Mouse (Mus musculus) liver, embryonic 15.5 days (tissue): Measurements from ENCODE around the gene Naa38. TPM values are rescaled to one million over a fixed set of nuclear protein-coding genes. Genes with fewer than 3 reads are reported as not detected.
A peak's percentile ranks its signal among the peaks of the same experiment; 100 is the strongest.

ENCODE experiments used
- ATAC-seq: fragments of 200-750 bp; cut with Nextera tagmentation; 2 replicates; pipeline ENCODE4 v1.8.0; 2017; ENCODE audit warnings: moderate number of reproducible peaks, mild to moderate bottlenecking, moderate library complexity; ENCODE audit not compliant: insufficient read depth
- H3K27ac ChIP-seq: fragments of 300-500 bp; sonication (generic); replicated peaks from 2 replicates; pipeline ENCODE4 v1.5.1; 2015; ENCODE audit warnings: mild to moderate bottlenecking, inconsistent platforms
- H3K27me3 ChIP-seq: fragments of 300-500 bp; sonication (generic); 2 replicates; pipeline ENCODE4 v1.6.1; 2015; ENCODE audit warnings: mild to moderate bottlenecking, inconsistent platforms
- H3K36me3 ChIP-seq: fragments of 300-500 bp; sonication (generic); replicated peaks from 2 replicates; pipeline ENCODE4 v1.6.1; 2015; ENCODE audit warnings: moderate library complexity, mild to moderate bottlenecking, inconsistent platforms
- H3K4me1 ChIP-seq: fragments of 300-500 bp; sonication (generic); replicated peaks from 2 replicates; pipeline ENCODE4 v1.6.1; 2015; ENCODE audit warnings: inconsistent platforms
- H3K4me2 ChIP-seq: fragments of 300-500 bp; sonication (generic); 2 replicates; pipeline ENCODE4 v1.6.1; 2015; ENCODE audit warnings: moderate library complexity, mild to moderate bottlenecking, inconsistent platforms
- H3K4me3 ChIP-seq: fragments of 300-500 bp; sonication (generic); replicated peaks from 2 replicates; pipeline ENCODE4 v1.5.1; 2015; ENCODE audit warnings: mild to moderate bottlenecking, inconsistent platforms
- H3K9ac ChIP-seq: fragments of 300-500 bp; sonication (generic); 2 replicates; pipeline ENCODE4 v1.6.1; 2015; ENCODE audit warnings: moderate library complexity, mild to moderate bottlenecking, inconsistent platforms
- H3K9me3 ChIP-seq: fragments of 300-500 bp; sonication (generic); replicated peaks from 2 replicates; pipeline ENCODE4 v1.6.1; 2016; ENCODE audit warnings: inconsistent platforms
- WGBS: fragments of 180-500 bp; shearing (Covaris S2); methylation state at CpG from one replicate; pipeline ENCODE4 v1.1.7; 2015; ENCODE audit warnings: mixed read lengths; ENCODE audit not compliant: insufficient replicate concordance; 5-methylcytosine and 5-hydroxymethylcytosine counted together
- polyA plus RNA-seq: library from polyadenylated mRNA; unstranded; fragments of >200 nt; fragmentation: Nextera tagmentation; extraction: Ambion mirVana; gene quantifications from 2 replicates; pipeline ENCODE4 v1.2.1, GENCODE M21; 2015

The Naa38 gene
- polyA plus RNA-seq, 1 experiment from 2014 or later, result 88.0 TPM

- Histone ChIP-seq H3K27me3 (no peaks in the 10 kb centered on the region), H3K4me1 (peaks cover 29% of the 10 kb centered on the region), H3K4me3 (no peak overlapping the region), H3K27ac (no peak overlapping the region), H3K4me2 (no peak overlapping the region), H3K9ac (no peak overlapping the region), H3K36me3 (peaks cover 78% of the 10 kb centered on the region), H3K9me3 (no peaks in the 10 kb centered on the region)
- ATAC-seq, result no peak
- 87% methylated on average over 38 of the region's 38 CpGs for WGBS
Measured at GRCm38 (mm10) chr11:69403691-69404594, 8.7 kb downstream of the Naa38 start.

GRCm38 (mm10) chr11:69404595-69405396 is 9.5 kb downstream of the Naa38 start:
- H3K9ac ChIP-seq, result no peak overlapping the region
- WGBS, result 80% methylated on average over 24 of the region's 24 CpGs
- no peaks in the 10 kb centered on the region for H3K27me3 ChIP-seq
- no peak overlapping the region for H3K4me2 ChIP-seq
- no peak overlapping the region for H3K27ac ChIP-seq
- H3K9me3 ChIP-seq, result no peaks in the 10 kb centered on the region
- H3K4me1 ChIP-seq, result peaks cover 38% of the 10 kb centered on the region
- H3K4me3 ChIP-seq, result no peak overlapping the region
- ATAC-seq, result no peak
- H3K36me3 ChIP-seq, result peaks cover 72% of the 10 kb centered on the region

GRCm38 (mm10) chr11:69405397-69406200 is 10.3 kb downstream of the Naa38 start:
- no peak overlapping the region for H3K4me3 ChIP-seq
- WGBS, result 80% methylated on average over 24 of the region's 24 CpGs
- no peaks in the 10 kb centered on the region for H3K27me3 ChIP-seq
- no peaks in the 10 kb centered on the region for H3K9me3 ChIP-seq
- H3K4me1 ChIP-seq, result peaks cover 46% of the 10 kb centered on the region
- no peak overlapping the region for H3K4me2 ChIP-seq
- no peak overlapping the region for H3K27ac ChIP-seq
- no peak for ATAC-seq
- H3K36me3 ChIP-seq, result peaks cover 64% of the 10 kb centered on the region
- no peak overlapping the region for H3K9ac ChIP-seq

- ATAC-seq, result no peak
- no peak overlapping the region for H3K27ac ChIP-seq
- peaks cover 60% of the 10 kb centered on the region for H3K36me3 ChIP-seq
Measured at GRCm38 (mm10) chr11:69406282-69406681, 11.0 kb downstream of the Naa38 start.

GRCm38 (mm10) chr11:69406867-69407723 is 11.8 kb downstream of the Naa38 start:
- Histone ChIP-seq H3K4me1 (peaks cover 53% of the 10 kb centered on the region), H3K27ac (no peak overlapping the region), H3K9me3 (no peaks in the 10 kb centered on the region), H3K9ac (no peak overlapping the region), H3K4me2 (peak overlapping the region; percentile 100; the same call in 1 of the 2 replicates), H3K4me3 (no peak overlapping the region), H3K27me3 (no peaks in the 10 kb centered on the region), H3K36me3 (peaks cover 52% of the 10 kb centered on the region)
- ATAC-seq, result no peak
- WGBS, result 84% methylated on average over 16 of the region's 16 CpGs

More at GRCm38 (mm10) chr11:69406282-69406681, 11.0 kb downstream of the Naa38 start:
- Histone ChIP-seq H3K4me3 (no peak overlapping the region), H3K4me2 (no peak overlapping the region), H3K9me3 (no peaks in the 10 kb centered on the region), H3K4me1 (peaks cover 49% of the 10 kb centered on the region), H3K9ac (no peak overlapping the region), H3K27me3 (no peaks in the 10 kb centered on the region)
- 88% methylated on average over 19 of the region's 19 CpGs for whole genome bisulfite sequencing

GRCm38 (mm10) chr11:69407724-69408004 is 12.4 kb downstream of the Naa38 start:
- Histone ChIP-seq H3K27ac (no peak overlapping the region; the same call in 1 of the 2 replicates), H3K27me3 (no peaks in the 10 kb centered on the region), H3K36me3 (peaks cover 49% of the 10 kb centered on the region), H3K9ac (no peak overlapping the region), H3K4me1 (peaks cover 58% of the 10 kb centered on the region), H3K9me3 (no peaks in the 10 kb centered on the region), H3K4me3 (no peak overlapping the region; the same call in 1 of the 2 replicates), H3K4me2 (peak overlapping the region; percentile 100)
- WGBS, result 78% methylated on average over 4 of the region's 4 CpGs
- ATAC-seq, result no peak

- Histone ChIP-seq H3K9me3 (no peaks in the 10 kb centered on the region), H3K9ac (peak overlapping the region; percentile 83), H3K36me3 (peaks cover 44% of the 10 kb centered on the region), H3K4me1 (peaks cover 69% of the 10 kb centered on the region), H3K4me3 (peak overlapping the region; percentile 69), H3K27me3 (no peaks in the 10 kb centered on the region), H3K27ac (peak overlapping the region; percentile 92), H3K4me2 (peak overlapping the region; percentile 100)
- under 1% methylated on average over 33 of the region's 33 CpGs for WGBS
- peak; percentile 83 for ATAC-seq
Measured at GRCm38 (mm10) chr11:69408541-69409377, 13.5 kb downstream of the Naa38 start.

GRCm38 (mm10) chr11:69409378-69410044 is 14.2 kb downstream of the Naa38 start:
- Histone ChIP-seq H3K4me1 (peaks cover 77% of the 10 kb centered on the region), H3K4me2 (peak overlapping the region; percentile 100), H3K9ac (peak overlapping the region; percentile 83), H3K27me3 (no peaks in the 10 kb centered on the region), H3K36me3 (peaks cover 36% of the 10 kb centered on the region), H3K9me3 (no peaks in the 10 kb centered on the region), H3K4me3 (peak overlapping the region; percentile 69), H3K27ac (peak overlapping the region; percentile 92)
- under 1% methylated on average over 46 of the region's 46 CpGs for WGBS
- ATAC-seq, result peak; percentile 17; the same call in 1 of the 2 replicates

GRCm38 (mm10) chr11:69410045-69410309 is 14.7 kb downstream of the Naa38 start:
- Histone ChIP-seq H3K4me1 (peaks cover 81% of the 10 kb centered on the region), H3K4me3 (peak overlapping the region; percentile 69)

More at GRCm38 (mm10) chr11:69410045-69410309, 14.7 kb downstream of the Naa38 start:
- no peak for ATAC-seq
- H3K27ac ChIP-seq, result peak overlapping the region; percentile 92
- peaks cover 32% of the 10 kb centered on the region for H3K36me3 ChIP-seq
- WGBS, result under 1% methylated on average over 18 of the region's 18 CpGs
- H3K27me3 ChIP-seq, result 0 out of 2 replicates have a peak, but pooled peaks cover 2% of the 10 kb centered on the region
- H3K4me2 ChIP-seq, result peak overlapping the region; percentile 100
- peak overlapping the region; percentile 83 for H3K9ac ChIP-seq
- H3K9me3 ChIP-seq, result no peaks in the 10 kb centered on the region
